Mouse (Mus musculus) ovary, postnatal 36 days (tissue): ENCODE data around the gene Sirt2.

Experiments used
- DNase-seq: peaks from one replicate; pipeline ENCODE4 v3.0.0; 2022; ENCODE audit warnings: low spot score, mixed read lengths

Gene Sirt2

DNA sequence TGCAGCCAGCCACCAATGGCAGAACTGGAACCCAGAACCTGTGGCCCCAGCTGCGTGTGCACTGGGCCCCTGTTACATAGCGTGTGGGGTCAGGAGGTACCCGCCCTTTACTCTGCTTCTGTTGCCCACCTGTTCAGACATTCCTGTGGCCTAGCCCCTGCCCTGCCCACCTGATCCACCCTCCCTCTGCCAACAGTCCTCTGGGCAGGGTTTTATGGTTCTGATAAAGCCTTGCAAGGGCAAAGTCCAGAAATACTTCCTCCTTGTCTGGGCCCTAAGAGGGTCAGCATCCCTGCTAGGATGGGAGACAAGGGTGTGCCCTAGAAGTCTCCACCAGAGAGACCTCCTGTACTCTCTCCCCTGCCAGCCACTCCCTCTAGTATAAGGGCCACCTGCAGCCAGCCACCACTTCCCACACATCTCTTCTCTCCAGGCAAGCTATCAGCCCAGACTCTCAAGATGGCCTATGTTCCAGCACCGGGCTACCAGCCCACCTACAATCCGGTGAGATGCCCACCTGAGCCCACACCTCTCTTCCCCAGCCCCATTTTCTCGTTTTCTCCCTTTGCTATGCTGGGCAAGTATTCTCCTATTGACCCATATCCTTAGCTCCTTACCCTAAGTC, 67.3 kb downstream of the Sirt2 start, which contains the start of gene Lgals4:
TSS of gene Lgals4 (plus strand) at position 132 of the 625 bp plus-strand sequence.
- no peak for DNase-seq

DNA sequence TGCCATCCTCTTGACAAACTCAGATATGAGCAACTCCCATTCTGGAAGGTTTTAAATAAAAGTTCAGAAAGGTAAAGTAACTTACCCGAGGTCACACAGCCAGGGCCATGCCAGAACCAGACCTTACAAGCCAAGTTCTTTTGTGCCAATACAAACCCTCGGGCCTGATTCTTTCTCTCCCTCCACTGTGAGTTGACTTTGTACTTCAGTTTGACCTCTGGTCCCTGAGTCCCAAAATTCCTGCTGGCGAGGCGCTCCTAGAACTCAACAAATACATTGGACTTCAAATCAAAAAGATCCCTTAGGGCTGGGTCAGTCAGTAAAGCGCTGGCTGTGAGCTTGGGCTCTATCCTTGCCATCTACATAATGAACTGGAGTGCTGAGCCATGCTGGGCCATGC, 70.4 kb downstream of the Sirt2 start:
- DNase-seq = no peak
